ENCODE assay signal across 16 mouse cellular contexts in genomic region chr4:34105251-34105650, GRCm38 (mm10). TPM values are rescaled to one million over a fixed set of nuclear protein-coding genes. Genes with fewer than 3 reads are reported as not detected.
"Had no signal": no experiment of that assay in that cellular context is flagged by ENCODE, and none has a peak within 500 bp of the region (broad histone marks: within the 10 kb centered on the region; RNA-seq: fewer than 3 reads in every experiment).

No protein-coding gene starts in this region.

- DNase-seq: lung, postnatal 14 days; lung, postnatal 36 days; right cerebral cortex, postnatal 14 days; thymus, adult 2 months; thymus, postnatal 25 days; thymus, postnatal 4 days had no signal

- H3K4me3 ChIP-seq: lung, embryonic 15.5 days; megakaryocyte, embryonic 14.5 days; midbrain, embryonic 13.5 days; midbrain, embryonic 15.5 days; neural tube, embryonic 12.5 days; stomach, embryonic 15.5 days had no signal

- H3K27ac ChIP-seq: lung, embryonic 15.5 days; macrophage; midbrain, embryonic 13.5 days; midbrain, embryonic 15.5 days; neural tube, embryonic 12.5 days; stomach, embryonic 15.5 days; stomach, postnatal 0 days had no signal

RNA-seq across cellular contexts. Expression of gene Spaca1, which starts 55.3 kb away (rescaled TPM):
- total RNA-seq: midbrain, postnatal 0 days; monocyte, adult 5-6 weeks had no signal
